Mouse (Mus musculus) stomach, embryonic 14.5 days (tissue): Measurements from ENCODE around the gene Srp14. TPM values are rescaled to one million over a fixed set of nuclear protein-coding genes. Genes with fewer than 3 reads are reported as not detected.

Source experiments
- ATAC-seq: fragments of 200-750 bp; cut with Nextera tagmentation; 2 replicates; pipeline ENCODE4 v1.8.0; 2017; ENCODE audit warnings: low read depth, moderate TSS enrichment; ENCODE audit not compliant: insufficient number of reproducible peaks, insufficient read depth, low FRiP score
- H3K27ac ChIP-seq: fragments of 300-500 bp; sonication (generic); 2 replicates; pipeline ENCODE4 v1.5.1; 2014; ENCODE audit warnings: mild to moderate bottlenecking, low read length, moderate library complexity, mixed read lengths
- H3K27me3 ChIP-seq: fragments of 300-500 bp; sonication (generic); 2 replicates; pipeline ENCODE4 v1.6.1; 2014; ENCODE audit warnings: low read length, control low read depth, mixed read lengths; ENCODE audit not compliant: control insufficient read depth, insufficient read depth
- H3K36me3 ChIP-seq: fragments of 300-500 bp; sonication (generic); 2 replicates; pipeline ENCODE4 v1.6.1; 2014; ENCODE audit warnings: mild to moderate bottlenecking, control low read depth, low read length, moderate library complexity, mixed read lengths; ENCODE audit not compliant: control insufficient read depth, insufficient read depth
- H3K4me1 ChIP-seq: fragments of 300-500 bp; sonication (generic); 2 replicates; pipeline ENCODE4 v1.6.1; 2014; ENCODE audit warnings: low read length, control low read depth, mixed read lengths; ENCODE audit not compliant: control insufficient read depth, insufficient read depth
- H3K4me2 ChIP-seq: fragments of 300-500 bp; sonication (generic); replicated peaks from 2 replicates; pipeline ENCODE4 v1.6.1; 2014; ENCODE audit warnings: low read depth, low read length, control low read depth
- H3K4me3 ChIP-seq: fragments of 300-500 bp; sonication (generic); 2 replicates; pipeline ENCODE4 v1.5.1; 2014; ENCODE audit warnings: low read depth, low read length, control low read depth
- H3K9ac ChIP-seq: fragments of 300-500 bp; sonication (generic); replicated peaks from 2 replicates; pipeline ENCODE4 v1.6.1; 2014; ENCODE audit warnings: low read depth, mild to moderate bottlenecking, control low read depth, low read length, moderate library complexity, mixed read lengths
- H3K9me3 ChIP-seq: fragments of 300-500 bp; sonication (generic); 2 replicates; pipeline ENCODE4 v1.6.1; 2016; ENCODE audit warnings: low read depth, low read length, control low read depth; ENCODE audit not compliant: control insufficient read depth
- WGBS: fragments of 180-500 bp; shearing (Covaris S2); extraction: QIAGEN DNeasy Blood & Tissue Kit; methylation state at CpG from one replicate; pipeline ENCODE4 v1.1.7; 2014; 5-methylcytosine and 5-hydroxymethylcytosine counted together
- polyA plus RNA-seq: library from polyadenylated mRNA; unstranded; fragments of >200 nt; fragmentation: Nextera tagmentation; extraction: Ambion mirVana; gene quantifications from 2 replicates; pipeline ENCODE4 v1.2.1, GENCODE M21; 2014

Gene Srp14
- polyA plus RNA-seq, 1 experiment from 2014 or later, result 226 TPM

DNA sequence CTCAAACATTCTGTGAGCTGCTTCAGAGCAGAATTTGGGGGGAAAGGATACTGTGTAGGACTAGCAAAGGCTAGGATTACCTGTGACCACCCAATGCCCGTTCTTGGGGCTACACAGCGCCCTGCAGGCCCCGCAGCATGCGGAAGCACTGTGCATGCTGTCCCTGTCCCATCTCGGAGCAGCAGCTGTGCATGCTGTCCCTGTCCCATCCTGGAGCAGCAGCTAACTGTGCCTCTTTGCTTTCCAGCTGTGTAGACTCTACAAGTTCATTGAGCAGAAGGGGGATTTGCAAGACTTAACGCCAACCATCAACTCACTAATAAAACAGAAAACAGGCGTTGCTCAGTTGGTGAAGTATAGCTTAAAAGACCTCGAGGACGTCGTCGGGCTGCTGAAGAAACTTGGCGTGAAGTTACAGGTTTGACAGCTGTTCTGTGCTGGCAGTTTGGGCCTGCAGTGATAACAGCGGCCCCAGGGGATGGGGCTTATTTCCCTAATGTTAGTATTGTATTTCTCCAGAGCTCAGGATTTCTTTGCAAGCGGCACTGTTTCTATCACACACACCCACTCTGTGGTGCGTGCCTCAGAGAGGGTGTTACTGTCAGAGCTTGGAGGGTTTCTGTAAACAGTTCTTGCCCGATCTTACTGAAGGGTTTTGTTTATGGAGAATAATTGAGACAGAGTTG is 17.9 kb downstream of the Srp14 start:
- no peak overlapping the region for H3K4me3 ChIP-seq
- H3K4me1 ChIP-seq, result no peaks in the 10 kb centered on the region
- ATAC-seq, result no peak
- H3K9ac ChIP-seq, result no peak overlapping the region
- no peak overlapping the region for H3K4me2 ChIP-seq
- no peak overlapping the region for H3K27ac ChIP-seq
- H3K27me3 ChIP-seq, result no peaks in the 10 kb centered on the region
- peaks cover 41% of the 10 kb centered on the region for H3K36me3 ChIP-seq
- 60% methylated on average over 16 of the region's 16 CpGs for WGBS
- H3K9me3 ChIP-seq, result no peaks in the 10 kb centered on the region

DNA sequence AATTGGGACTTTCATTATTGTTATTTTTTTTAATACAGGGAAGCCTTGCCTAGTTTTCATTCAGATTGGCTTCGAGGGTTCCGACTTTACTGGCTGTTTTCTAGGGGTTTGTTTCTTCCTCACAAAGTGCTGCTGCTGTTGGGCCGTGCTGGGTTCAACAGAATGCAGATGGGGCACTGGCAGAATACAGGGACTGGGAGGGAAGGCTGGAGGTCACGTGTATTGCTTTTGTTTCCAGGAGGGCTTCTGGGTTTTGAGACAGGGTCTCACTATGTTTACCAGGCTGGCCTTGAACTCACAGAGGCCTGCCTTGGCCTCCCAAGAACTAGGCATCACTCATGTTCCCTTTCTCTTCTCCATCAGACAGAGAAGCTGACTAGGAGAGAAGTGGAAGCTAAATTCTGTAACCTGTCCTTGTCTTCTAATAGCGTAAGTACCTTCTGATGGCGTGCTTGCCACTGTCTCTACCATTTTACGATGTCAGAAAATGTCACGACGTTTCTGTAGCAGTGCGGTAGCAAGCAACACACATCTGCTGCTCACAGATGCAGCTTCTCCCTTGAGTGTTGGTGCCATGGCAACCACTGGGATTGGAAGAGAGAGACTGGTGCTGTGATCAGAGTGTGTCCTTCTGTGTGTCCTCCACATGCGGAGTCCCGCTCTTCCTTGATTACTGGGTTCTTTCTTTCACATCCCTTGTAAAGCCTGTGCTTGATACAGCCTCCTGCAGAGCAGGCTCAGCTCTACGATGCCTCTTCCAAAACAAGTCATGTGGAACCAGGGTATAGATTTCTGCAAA is 21.8 kb downstream of the Srp14 start:
- H3K9me3 ChIP-seq, result no peaks in the 10 kb centered on the region
- peaks cover 23% of the 10 kb centered on the region for H3K36me3 ChIP-seq
- H3K27ac ChIP-seq, result no peak overlapping the region
- no peaks in the 10 kb centered on the region for H3K4me1 ChIP-seq
- H3K4me3 ChIP-seq, result no peak overlapping the region
- WGBS, result 89% methylated on average over 13 of the region's 13 CpGs
- H3K9ac ChIP-seq, result no peak overlapping the region
- no peaks in the 10 kb centered on the region for H3K27me3 ChIP-seq
- H3K4me2 ChIP-seq, result no peak overlapping the region
- ATAC-seq, result no peak

DNA sequence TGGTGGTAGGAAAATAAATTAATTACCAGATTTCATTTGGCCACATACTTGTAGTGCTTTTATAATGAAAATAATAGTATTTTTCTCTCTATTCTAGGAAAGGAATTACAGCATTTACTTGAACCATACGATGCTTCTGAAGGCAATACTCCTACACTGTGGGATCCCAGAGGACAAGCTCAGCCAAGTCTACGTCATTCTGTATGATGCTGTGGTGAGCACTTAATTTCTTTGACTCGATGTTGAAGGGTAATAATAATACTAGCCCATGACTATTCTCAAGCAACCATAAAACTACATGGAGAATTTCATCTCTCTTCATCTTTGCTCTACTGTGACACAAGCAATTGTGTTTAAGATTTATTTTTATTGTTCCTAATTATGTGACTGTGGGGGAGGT is 22.5 kb downstream of the Srp14 start:
- H3K27me3 ChIP-seq, result no peaks in the 10 kb centered on the region
- H3K9me3 ChIP-seq, result no peaks in the 10 kb centered on the region
- H3K27ac ChIP-seq, result no peak overlapping the region
- H3K4me1 ChIP-seq, result no peaks in the 10 kb centered on the region
- H3K4me3 ChIP-seq, result no peak overlapping the region
- peaks cover 20% of the 10 kb centered on the region; the same call in 1 of the 2 replicates for H3K36me3 ChIP-seq
- H3K9ac ChIP-seq, result no peak overlapping the region
- WGBS, result 91% methylated on average over 3 of the region's 3 CpGs
- no peak for ATAC-seq
- no peak overlapping the region for H3K4me2 ChIP-seq

DNA sequence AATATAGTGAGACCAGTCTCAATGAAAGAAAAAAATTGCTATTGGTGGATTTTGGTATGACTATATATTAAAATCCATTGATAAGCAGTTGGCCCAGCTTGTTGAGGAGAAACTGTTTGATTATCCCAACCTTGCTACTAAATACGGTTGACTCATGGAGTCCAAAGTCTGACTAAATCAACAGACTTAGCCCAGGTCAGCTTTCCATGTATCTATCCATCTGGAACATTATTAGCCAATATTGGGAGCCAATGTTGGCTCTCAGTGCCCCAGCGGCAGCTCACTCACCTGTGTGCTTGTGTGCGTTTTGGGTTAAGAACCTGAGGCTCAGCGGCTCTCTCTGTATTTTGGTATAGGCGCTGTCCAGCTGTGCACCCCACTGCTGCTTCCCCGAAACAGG is 28.5 kb downstream of the Srp14 start:
- no peak overlapping the region for H3K4me3 ChIP-seq
- H3K27me3 ChIP-seq, result no peaks in the 10 kb centered on the region
- no peaks in the 10 kb centered on the region for H3K4me1 ChIP-seq
- H3K9ac ChIP-seq, result no peak overlapping the region
- no peak overlapping the region for H3K4me2 ChIP-seq
- no peak for ATAC-seq
- WGBS, result 91% methylated on average over 6 of the region's 6 CpGs
- no peaks in the 10 kb centered on the region for H3K9me3 ChIP-seq
- H3K36me3 ChIP-seq, result no peaks in the 10 kb centered on the region; the same call in 1 of the 2 replicates
- no peak overlapping the region for H3K27ac ChIP-seq

DNA sequence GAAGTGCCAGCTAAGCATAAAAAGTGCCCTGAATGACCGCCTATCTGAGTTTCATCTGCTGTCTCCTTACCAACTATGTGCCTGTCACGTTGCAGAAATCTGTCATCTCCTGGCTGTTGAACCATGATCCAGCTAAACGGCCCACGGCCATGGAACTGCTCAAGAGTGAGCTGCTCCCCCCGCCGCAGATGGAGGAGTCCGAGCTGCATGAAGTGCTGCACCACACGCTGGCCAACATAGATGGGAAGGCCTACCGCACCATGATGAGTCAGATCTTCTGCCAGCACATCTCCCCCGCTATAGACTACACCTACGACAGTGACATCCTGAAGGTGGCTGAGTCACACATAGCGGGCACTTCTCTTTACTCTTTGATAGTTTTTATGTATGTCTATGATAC is 31.3 kb downstream of the Srp14 start:
- no peak overlapping the region for H3K4me3 ChIP-seq
- H3K27ac ChIP-seq, result no peak overlapping the region
- ATAC-seq, result no peak
- no peaks in the 10 kb centered on the region for H3K27me3 ChIP-seq
- H3K4me1 ChIP-seq, result no peaks in the 10 kb centered on the region
- H3K9me3 ChIP-seq, result no peaks in the 10 kb centered on the region
- H3K9ac ChIP-seq, result no peak overlapping the region
- H3K36me3 ChIP-seq, result peaks cover 6% of the 10 kb centered on the region; the same call in 1 of the 2 replicates
- H3K4me2 ChIP-seq, result no peak overlapping the region
- 89% methylated on average over 12 of the region's 12 CpGs for WGBS

DNA sequence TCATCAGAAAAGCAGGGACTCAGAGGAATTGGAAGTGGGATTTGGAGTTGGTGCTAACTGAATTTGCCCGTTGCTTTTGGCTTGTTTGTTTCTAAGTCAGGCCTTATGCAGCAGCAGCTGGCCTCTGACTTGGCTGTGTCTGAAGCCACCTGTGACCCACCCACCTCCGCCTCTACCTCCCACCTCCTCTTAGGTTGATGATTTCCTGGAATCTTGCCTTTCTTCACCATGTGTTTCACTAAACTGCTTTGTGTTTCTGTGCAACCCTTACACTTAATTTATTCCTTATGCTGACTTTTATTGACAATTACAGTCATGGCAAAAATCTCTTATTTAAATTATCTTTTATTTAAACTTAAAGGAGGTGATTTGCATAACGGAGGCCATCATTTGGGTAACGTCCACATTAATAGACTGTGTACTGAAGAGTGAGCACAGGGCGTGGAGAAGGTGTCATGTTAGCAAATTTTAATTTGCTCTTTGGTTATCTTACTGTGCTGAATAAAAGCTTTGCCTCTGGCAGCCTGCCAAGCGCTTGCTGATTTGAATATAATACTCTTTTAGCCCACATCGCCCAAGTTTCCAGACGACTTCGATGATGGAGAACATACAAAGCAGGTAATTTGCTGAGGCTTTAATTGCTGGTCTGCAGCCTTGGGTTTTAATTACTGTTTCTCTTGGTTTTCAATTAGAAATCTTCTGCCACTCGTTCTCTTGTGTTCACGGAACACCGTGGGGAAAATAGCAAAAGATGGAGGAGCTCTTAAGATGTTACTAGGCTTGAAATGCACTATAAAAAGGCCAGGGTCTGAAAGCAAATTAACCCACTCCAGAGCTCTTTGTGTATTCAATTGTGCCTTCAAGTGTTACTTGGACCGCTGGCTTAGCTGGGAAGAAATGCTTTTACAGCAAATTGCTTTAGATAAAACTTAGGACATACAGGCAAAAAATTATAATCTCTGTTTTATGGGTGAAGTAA is 33.5 kb downstream of the Srp14 start:
- Histone ChIP-seq H3K4me1 (no peaks in the 10 kb centered on the region), H3K4me3 (no peak overlapping the region), H3K4me2 (no peak overlapping the region), H3K9ac (no peak overlapping the region), H3K27me3 (no peaks in the 10 kb centered on the region), H3K9me3 (no peaks in the 10 kb centered on the region), H3K36me3 (peaks cover 11% of the 10 kb centered on the region; the same call in 1 of the 2 replicates), H3K27ac (no peak overlapping the region)
- WGBS, result 74% methylated on average over 13 of the region's 13 CpGs
- no peak for ATAC-seq

DNA sequence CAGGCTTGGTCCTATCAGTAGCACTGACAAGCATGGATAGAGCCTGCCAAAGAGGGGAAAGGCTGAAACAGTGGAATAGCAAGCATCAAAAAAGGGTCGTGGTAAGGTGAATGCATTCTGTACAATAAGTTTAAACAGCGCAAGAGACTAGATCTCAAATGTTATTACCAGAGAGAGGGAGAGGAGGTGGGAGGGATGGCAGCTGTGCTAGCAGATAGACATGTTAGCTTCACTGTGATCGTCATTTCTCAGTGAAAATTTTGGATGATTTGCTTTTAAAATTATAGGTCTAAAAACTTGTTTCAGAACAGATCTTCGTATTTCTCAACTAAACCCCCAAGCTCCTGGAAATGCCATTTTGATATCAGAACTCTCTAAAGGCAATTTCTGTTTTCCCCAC is 36.8 kb downstream of the Srp14 start:
- no peak overlapping the region for H3K9ac ChIP-seq
- no peak overlapping the region for H3K4me3 ChIP-seq
- H3K27ac ChIP-seq, result no peak overlapping the region
- no peaks in the 10 kb centered on the region for H3K9me3 ChIP-seq
- H3K4me1 ChIP-seq, result no peaks in the 10 kb centered on the region
- H3K36me3 ChIP-seq, result peaks cover 26% of the 10 kb centered on the region; the same call in 1 of the 2 replicates
- 86% methylated on average over 4 of the region's 4 CpGs for WGBS
- ATAC-seq, result no peak
- H3K27me3 ChIP-seq, result no peaks in the 10 kb centered on the region
- no peak overlapping the region for H3K4me2 ChIP-seq

DNA sequence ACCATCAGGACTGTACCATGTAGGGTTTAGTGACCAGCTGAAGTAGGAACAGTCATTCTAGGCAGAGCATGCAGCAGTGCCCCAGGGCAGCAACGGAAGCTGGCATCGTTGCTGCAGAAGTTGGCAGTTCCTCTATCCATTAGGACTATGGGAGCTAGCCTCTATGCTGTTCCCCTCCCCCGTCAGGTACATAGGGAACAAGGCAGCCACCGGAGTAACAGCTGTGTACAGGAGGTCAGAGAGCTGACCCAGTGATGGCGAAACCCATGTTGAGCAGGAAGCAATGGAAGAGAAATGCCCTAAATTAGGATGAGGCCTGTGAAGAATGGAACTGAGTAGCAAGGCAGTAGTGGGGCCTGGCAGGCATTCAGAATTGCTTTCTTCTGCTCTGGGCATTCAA is 37.3 kb downstream of the Srp14 start:
- no peaks in the 10 kb centered on the region for H3K4me1 ChIP-seq
- no peaks in the 10 kb centered on the region for H3K9me3 ChIP-seq
- H3K27ac ChIP-seq, result no peak overlapping the region
- H3K4me3 ChIP-seq, result no peak overlapping the region
- no peaks in the 10 kb centered on the region for H3K27me3 ChIP-seq
- ATAC-seq, result no peak
- no peak overlapping the region for H3K9ac ChIP-seq
- peaks cover 26% of the 10 kb centered on the region for H3K36me3 ChIP-seq
- H3K4me2 ChIP-seq, result no peak overlapping the region
- WGBS, result 74% methylated on average over 5 of the region's 5 CpGs
